Mouse (Mus musculus): ENCODE results near the gene Vcam1.

- TF ChIP-seq CTCF (IDR thresholded peaks at IDR 0.05; ENCODE audit: low read depth, low read length) (no peak), POLR2A (IDR thresholded peaks at IDR 0.05; ENCODE audit: extremely low read depth, insufficient read depth, low read length) (no peak)
Measured at GRCm38 (mm10) chr3:116080939-116081676, 48.4 kb downstream of the Vcam1 start.
